Mouse (Mus musculus): ENCODE measurements around the gene Tspan8.
"Not testable (repeated sequence)": the region's sequence is repeated elsewhere in the genome, so short reads cannot be mapped to it uniquely, and the experiment has no call there.

Tspan8 gene

DNA sequence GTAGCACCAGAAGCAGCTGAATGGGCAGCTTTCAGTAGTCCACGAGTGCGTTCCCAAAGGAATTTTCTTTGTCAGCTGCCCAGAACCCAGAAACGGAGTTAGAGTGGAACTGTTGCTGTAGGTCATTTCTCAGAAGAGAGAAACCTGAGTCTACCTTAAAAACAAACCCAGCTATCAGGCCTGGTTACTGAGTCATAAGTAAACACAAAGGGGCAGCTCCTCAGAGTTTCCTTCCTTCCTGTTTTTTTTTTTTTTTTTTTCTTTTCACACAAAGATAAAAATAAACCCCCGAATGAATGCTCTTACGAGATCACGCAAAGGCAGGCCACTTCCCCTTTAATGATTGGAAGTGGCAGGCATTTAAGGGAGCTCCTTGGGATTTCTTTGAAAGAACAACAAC is at the start of gene Tspan8:
TSS of gene Tspan8 (plus strand) at position 322 of the 400 bp plus-strand sequence.
- DNase-seq (ENCODE audit: low spot score) = no peak

DNA sequence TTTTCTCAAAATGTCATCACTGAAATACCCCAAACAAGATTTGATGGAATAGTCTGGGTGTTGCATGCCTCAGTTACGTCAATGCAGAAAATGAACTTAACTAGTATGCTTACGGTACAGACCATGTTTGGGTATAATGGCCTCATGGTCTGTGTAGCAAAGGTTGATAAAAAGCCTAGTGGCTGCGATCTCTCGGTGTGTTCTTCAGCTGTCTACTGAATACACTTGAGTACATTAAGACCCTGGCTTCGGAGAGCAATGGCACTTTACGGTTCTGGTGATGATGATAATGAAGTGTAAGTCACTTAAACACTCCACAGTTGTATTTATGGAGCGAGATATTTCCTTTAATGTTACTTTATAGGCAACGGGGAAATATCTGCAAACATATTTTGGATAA is 46.6 kb upstream of the Tspan8 start:
- DNase-seq (ENCODE audit: low spot score) = no peak

- DNase-seq (ENCODE audit: low spot score) = no peak
Measured at GRCm38 (mm10) chr10:115774451-115774850, 42.2 kb upstream of the Tspan8 start.

DNA sequence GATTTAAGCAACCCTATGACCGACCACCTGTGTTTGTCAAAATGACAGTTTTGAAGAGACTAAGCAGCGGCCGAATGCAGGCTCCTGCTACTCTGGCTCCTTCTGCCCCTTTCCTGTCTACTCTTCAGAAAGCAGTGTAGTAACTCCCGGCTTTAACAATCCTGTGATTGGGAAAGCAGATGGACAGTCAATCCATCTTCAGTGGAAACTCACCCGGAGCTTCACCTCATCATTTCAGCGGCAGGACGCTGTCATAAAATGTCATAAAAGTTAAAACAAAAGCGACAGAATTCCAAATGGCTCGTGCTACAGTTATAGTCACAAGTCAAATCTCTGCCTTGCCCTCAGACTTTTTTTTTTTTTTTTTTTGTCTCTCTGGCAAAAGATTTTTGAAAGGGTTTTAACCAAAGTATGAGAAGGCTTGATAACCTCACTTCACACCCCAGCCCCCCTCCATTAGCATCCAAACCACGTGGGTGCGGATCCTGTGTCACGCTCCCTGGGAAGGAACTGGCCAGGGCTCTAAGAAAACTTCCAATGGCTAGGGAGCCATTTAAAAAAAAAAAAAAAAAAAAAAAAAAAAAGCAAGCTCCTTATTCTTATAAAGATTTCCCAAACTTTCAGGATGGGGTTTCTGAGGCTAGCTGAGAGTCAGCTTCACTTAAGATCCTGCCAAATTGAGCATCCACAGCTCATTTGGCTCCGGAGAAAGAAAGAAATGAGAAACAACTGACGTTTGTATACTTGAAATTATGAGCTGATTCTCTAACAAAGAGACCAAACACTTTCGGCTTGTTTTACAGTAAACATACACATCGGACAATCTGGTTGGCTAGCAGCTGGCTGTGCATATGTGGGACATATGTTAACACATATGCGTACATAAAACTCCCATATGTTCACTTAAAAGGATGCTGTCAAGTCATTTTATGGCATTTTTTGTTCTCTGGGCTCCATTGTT is 40.4 kb upstream of the Tspan8 start:
- DNase-seq (ENCODE audit: low spot score) = peak; percentile 33

DNA sequence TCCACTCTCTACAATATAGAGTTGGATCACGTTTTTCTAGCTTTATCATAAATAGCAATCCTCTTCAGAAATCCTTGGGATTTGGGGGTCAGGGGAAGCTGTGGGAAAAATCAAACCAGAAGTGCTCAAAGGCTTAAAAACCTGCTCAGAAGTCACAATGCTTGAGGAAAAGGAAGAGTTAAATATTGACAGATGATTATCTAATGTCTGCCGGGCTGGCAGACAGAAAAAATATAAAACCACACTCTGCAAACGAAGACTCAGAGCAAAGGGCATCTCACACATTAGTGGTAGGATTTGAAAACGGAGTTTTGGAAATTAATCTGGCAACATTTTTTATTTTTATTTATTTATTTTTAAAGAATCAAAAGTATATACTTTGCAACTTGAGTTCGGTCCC is 39.3 kb upstream of the Tspan8 start:
- DNase-seq (ENCODE audit: low spot score) = no peak

- no peak for DNase-seq (ENCODE audit: low spot score)
Measured at GRCm38 (mm10) chr10:115778624-115779023, 38.0 kb upstream of the Tspan8 start.

GRCm38 (mm10) chr10:115780239-115781016 is 36.2 kb upstream of the Tspan8 start:
- DNase-seq (ENCODE audit: low spot score) = no peak

GRCm38 (mm10) chr10:115783232-115783631 is 33.4 kb upstream of the Tspan8 start:
- DNase-seq (ENCODE audit: low spot score) = no peak

GRCm38 (mm10) chr10:115790788-115791187 is 25.8 kb upstream of the Tspan8 start:
- DNase-seq (ENCODE audit: low spot score) = no peak

- no peak for DNase-seq (ENCODE audit: low spot score)
Measured at GRCm38 (mm10) chr10:115796072-115796788, 20.4 kb upstream of the Tspan8 start.

DNA sequence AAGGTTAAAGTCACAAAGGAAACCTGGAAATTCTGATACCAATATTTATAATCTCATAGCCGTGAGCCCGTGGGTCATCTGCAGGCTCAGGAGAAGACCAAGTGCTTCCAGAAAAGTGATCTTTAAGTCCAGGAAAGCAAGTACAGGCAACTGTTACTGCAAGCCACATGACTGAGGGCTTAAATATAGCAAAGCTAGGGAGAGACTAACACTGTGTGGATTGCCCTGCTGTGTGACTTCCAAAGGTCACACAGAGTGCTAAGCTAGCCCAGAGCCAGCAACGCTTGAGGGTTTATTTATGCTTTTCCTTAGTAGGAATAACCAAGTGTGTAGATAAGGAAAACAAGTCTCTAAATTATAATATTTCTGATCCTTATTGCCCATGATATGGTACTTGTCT is 15.2 kb upstream of the Tspan8 start:
- no peak for DNase-seq (ENCODE audit: low spot score)

- DNase-seq (ENCODE audit: low spot score) = not testable (repeated sequence)
Measured at GRCm38 (mm10) chr10:115803013-115803412, 13.6 kb upstream of the Tspan8 start.

DNA sequence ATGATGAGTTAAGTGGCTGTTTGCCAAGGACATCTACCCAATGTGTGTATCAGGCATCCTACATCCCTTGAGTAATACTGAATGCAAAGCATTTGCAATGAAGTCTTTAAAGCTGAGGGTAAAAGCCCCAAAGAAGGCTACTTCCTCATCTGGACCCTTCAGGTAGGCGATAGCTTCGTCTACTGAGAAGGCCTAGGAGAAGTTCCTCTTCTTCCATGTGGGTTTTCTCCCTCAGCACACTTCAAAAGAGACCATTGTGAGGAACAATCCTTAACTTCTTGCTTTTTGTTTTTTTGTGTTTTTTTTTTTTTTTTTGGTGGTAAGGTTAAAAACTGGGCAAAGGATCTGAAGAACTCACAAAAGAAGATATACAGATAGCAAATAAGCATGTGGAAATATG is 12.9 kb upstream of the Tspan8 start:
- no peak for DNase-seq (ENCODE audit: low spot score)

DNA sequence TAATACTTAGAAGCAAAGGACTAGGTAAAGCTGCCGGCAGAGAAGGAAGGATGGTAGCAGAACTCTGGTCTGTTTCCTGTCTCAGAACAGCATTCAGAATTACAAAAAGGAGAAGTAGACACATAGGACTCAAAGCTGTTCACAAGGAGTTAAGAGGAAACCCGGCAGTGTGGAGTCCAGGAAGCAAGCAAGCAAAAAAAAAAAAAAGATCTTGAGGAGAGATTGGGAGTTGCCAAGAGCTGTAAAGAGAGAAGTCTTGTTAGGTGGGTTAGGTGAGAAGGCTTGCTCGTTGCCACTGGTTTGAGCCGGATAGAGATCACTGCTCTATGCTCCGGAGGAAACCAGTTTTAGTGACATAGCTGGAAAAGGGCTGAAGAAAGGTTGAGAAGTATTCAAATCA is 10.6 kb upstream of the Tspan8 start:
- no peak for DNase-seq (ENCODE audit: low spot score)

DNA sequence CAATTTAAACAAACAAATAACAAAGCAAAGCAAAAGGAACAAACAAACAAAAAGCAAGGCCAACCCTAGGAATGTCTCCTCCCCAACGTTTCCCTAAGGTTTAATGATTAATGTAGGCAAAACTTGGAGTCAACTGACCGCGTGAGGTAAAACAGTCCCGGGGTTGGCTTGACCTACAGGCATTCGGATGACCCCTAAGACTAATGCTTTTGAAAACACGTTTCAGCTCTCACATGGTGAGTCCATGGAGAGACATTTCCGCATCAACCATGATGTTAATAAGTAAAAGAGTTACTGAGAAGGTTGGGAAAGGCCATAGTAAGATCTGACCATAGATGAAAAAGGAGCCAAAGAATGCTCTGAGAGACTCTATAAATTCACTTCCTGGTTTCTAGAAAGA is 7.5 kb upstream of the Tspan8 start:
- DNase-seq (ENCODE audit: low spot score) = no peak

- DNase-seq (ENCODE audit: low spot score) = no peak
Measured at GRCm38 (mm10) chr10:115811519-115811918, 5.1 kb upstream of the Tspan8 start.

GRCm38 (mm10) chr10:115814878-115815277 is 1.8 kb upstream of the Tspan8 start:
- DNase-seq (ENCODE audit: low spot score) = no peak

DNA sequence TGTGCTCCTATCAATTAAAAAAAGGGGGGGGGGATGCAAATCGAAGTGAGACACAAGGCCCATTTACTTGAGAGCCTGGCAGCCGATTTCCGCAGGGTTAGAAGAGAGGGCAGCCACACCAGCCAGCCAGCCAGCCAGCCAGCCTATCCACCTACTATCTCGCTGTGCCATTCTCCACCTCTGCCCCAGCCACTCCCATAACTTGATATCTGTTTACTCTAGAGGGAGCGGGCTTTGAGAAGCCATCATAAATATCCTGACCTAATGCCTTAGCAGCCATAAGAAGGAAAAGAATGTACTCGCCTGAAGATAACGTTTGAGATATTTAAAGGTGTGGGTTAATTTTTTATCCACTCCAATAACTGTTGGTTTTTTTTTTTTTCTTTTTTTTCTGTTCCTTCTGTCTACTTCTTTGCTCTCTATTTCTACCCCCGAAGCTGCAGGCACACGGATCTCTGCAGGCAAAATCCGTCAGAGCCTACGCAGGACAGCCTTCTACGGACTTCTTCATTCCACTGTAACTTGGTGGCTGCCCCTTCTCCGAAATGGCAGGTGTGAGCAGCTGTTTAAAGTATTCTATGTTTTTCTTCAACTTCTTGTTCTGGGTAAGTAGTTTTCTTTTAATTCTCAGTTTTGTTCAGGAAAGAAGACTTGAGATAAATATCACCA is 558 bp downstream of the Tspan8 start:
- DNase-seq (ENCODE audit: low spot score) = no peak

DNA sequence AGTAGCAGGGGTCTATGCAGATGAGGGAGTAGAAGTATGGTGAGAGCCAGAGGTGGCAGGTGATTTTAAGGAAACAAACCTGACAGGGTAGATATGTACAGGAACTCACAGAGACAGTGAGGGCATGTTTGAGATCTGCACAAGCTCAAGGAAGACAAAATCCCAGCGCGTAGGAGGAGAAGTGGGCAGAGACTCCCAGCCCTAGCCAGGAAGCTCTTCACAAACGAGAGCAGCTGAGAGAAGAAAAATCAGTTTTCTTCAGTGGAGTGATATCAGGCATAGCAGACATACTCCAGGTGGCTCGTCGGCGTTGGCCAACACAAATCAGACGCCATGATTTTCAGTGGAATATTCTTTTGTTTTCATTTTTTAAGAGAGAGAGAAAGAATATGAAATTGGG is 8.7 kb downstream of the Tspan8 start:
- DNase-seq (ENCODE audit: low spot score) = no peak

GRCm38 (mm10) chr10:115828872-115829271 is 12.2 kb downstream of the Tspan8 start:
- DNase-seq (ENCODE audit: low spot score) = no peak

DNA sequence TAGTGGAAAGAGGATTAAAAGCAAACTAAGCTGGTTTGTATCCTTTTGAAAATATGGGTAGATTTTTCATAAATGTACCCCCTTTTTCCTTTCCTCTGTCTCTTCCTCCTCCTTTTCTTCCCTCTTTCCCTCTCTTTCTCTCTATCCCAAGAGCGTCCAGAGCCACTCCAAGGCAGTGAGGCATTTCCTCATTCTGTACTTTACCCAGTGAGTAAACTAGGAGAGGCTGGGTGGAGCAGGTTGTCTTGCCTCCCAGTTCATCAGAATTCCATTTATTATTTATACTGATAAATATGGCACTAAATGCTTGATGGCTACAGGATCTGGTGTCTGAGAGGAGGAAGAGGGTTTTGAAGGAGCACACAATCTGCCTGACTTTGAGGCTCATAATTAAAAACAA is 13.1 kb downstream of the Tspan8 start:
- DNase-seq (ENCODE audit: low spot score) = no peak

- no peak for DNase-seq (ENCODE audit: low spot score)
Measured at GRCm38 (mm10) chr10:115830726-115831125, 14.1 kb downstream of the Tspan8 start.
